Mouse (Mus musculus) liver, embryonic 13.5 days (tissue): Measurements from ENCODE around the gene Nudt2. TPM values are rescaled to one million over a fixed set of nuclear protein-coding genes. Genes with fewer than 3 reads are reported as not detected.
A peak's percentile ranks its signal among the peaks of the same experiment; 100 is the strongest.

Source experiments
- ATAC-seq: fragments of 200-750 bp; cut with Nextera tagmentation; 2 replicates; pipeline ENCODE4 v1.8.0; 2017; ENCODE audit warnings: low read depth, mild to moderate bottlenecking, moderate number of reproducible peaks, moderate library complexity
- DNase-seq: peaks from one replicate; pipeline ENCODE4 v3.0.0; 2022
- H3K27ac ChIP-seq: fragments of 300-500 bp; sonication (generic); 2 replicates; pipeline ENCODE4 v1.5.1; 2015; ENCODE audit warnings: moderate library complexity, mild to moderate bottlenecking, inconsistent platforms
- H3K27me3 ChIP-seq: fragments of 300-500 bp; sonication (generic); 2 replicates; pipeline ENCODE4 v1.6.1; 2015; ENCODE audit warnings: mild to moderate bottlenecking, inconsistent platforms
- H3K36me3 ChIP-seq: fragments of 300-500 bp; sonication (generic); 2 replicates; pipeline ENCODE4 v1.6.1; 2015; ENCODE audit warnings: mild to moderate bottlenecking, inconsistent platforms
- H3K4me1 ChIP-seq: fragments of 300-500 bp; sonication (generic); replicated peaks from 2 replicates; pipeline ENCODE4 v1.6.1; 2015; ENCODE audit warnings: inconsistent platforms
- H3K4me2 ChIP-seq: fragments of 300-500 bp; sonication (generic); 2 replicates; pipeline ENCODE4 v1.6.1; 2015; ENCODE audit warnings: inconsistent platforms, mild to moderate bottlenecking, moderate library complexity
- H3K4me3 ChIP-seq: fragments of 300-500 bp; sonication (generic); replicated peaks from 2 replicates; pipeline ENCODE4 v1.5.1; 2015; ENCODE audit warnings: mild to moderate bottlenecking, inconsistent platforms
- H3K9ac ChIP-seq: fragments of 300-500 bp; sonication (generic); 2 replicates; pipeline ENCODE4 v1.6.1; 2015; ENCODE audit warnings: mild to moderate bottlenecking, inconsistent platforms
- H3K9me3 ChIP-seq: fragments of 300-500 bp; sonication (generic); replicated peaks from 2 replicates; pipeline ENCODE4 v1.6.1; 2016; ENCODE audit warnings: inconsistent platforms
- WGBS: fragments of 180-500 bp; shearing (Covaris S2); methylation state at CpG from one replicate; pipeline ENCODE4 v1.1.7; 2015; ENCODE audit not compliant: insufficient replicate concordance; 5-methylcytosine and 5-hydroxymethylcytosine counted together
- polyA plus RNA-seq: library from polyadenylated mRNA; unstranded; fragments of >200 nt; fragmentation: Nextera tagmentation; extraction: Ambion mirVana; gene quantifications from 2 replicates; pipeline ENCODE4 v1.2.1, GENCODE M21; 2015

Nudt2 gene
- polyA plus RNA-seq, 1 experiment from 2014 or later, result 27.7 TPM

DNA sequence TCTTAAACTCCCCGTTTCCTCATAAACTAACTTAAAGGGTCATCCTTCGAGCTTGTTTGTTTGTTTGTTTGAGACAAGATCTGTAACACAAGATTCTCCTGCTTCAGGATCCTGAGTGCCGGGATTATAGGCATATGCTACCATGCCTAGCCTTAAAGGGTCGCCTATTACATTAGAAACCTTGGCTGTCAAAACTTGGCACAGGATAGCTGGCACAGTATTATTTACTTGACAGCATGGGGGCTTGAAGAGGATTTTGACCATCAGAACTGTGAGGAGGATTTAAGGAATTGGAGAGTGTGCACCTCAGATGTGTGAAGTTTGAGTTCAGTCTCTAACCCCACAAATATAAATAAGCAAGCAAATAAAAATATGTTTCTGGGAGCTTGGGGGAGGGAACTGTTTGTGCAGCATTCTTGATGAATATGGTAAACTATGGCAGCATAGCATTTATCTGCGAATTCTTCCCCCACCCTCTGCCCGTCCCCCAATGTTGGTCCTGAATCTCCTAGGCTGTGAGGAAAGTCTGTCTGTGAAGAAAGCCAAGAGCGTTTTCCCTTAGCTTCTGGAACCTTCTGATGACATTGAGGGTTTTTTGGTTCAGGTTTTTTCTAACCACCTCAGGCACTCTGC lies 5.2 kb downstream of the Nudt2 start:
- Histone ChIP-seq H3K4me1 (peaks cover 8% of the 10 kb centered on the region), H3K9ac (no peak overlapping the region), H3K36me3 (no peaks in the 10 kb centered on the region), H3K4me3 (no peak overlapping the region), H3K9me3 (no peaks in the 10 kb centered on the region), H3K27ac (no peak overlapping the region), H3K4me2 (no peak overlapping the region), H3K27me3 (no peaks in the 10 kb centered on the region)
- DNase-seq (no peak), ATAC-seq (no peak)
- 69% methylated on average over 7 of the region's 7 CpGs for WGBS

- no peak overlapping the region for H3K27ac ChIP-seq
- no peaks in the 10 kb centered on the region for H3K36me3 ChIP-seq
- H3K9me3 ChIP-seq, result no peaks in the 10 kb centered on the region
- H3K27me3 ChIP-seq, result no peaks in the 10 kb centered on the region
- ATAC-seq (no peak), DNase-seq (no peak)
- no peak overlapping the region for H3K4me2 ChIP-seq
- WGBS, result 62% methylated on average over 5 of the region's 5 CpGs
- no peak overlapping the region for H3K4me3 ChIP-seq
- H3K9ac ChIP-seq, result no peak overlapping the region
- peaks cover 2% of the 10 kb centered on the region for H3K4me1 ChIP-seq
Observed at GRCm38 (mm10) chr4:41470684-41471383, 5.9 kb downstream of the Nudt2 start.

DNA sequence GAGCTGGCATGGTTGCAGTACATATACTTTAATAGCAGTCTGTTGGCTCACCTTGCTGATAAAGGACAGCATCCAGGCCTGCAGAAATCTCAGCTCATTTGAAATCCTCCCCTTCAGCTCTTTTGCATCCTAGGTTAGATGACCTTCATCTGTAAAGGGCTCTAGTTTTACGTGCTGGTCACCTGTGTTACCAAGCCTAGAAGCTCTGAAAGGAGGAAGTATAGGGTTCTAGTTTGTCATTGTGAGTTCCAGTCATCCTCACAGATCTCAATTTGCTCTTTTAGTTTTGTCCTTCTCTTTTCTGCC lies 6.4 kb downstream of the Nudt2 start:
- Histone ChIP-seq H3K9me3 (no peaks in the 10 kb centered on the region), H3K4me3 (no peak overlapping the region), H3K36me3 (no peaks in the 10 kb centered on the region), H3K4me1 (no peaks in the 10 kb centered on the region), H3K27me3 (no peaks in the 10 kb centered on the region), H3K27ac (no peak overlapping the region), H3K4me2 (no peak overlapping the region), H3K9ac (no peak overlapping the region)
- ATAC-seq, result no peak
- WGBS, result 66% methylated on average over 1 of the region's 1 CpGs
- DNase-seq, result no peak

GRCm38 (mm10) chr4:41477648-41478160 lies 12.8 kb downstream of the Nudt2 start:
- H3K27ac ChIP-seq, result no peak overlapping the region
- DNase-seq, result no peak
- no peaks in the 10 kb centered on the region for H3K4me1 ChIP-seq
- H3K27me3 ChIP-seq, result no peaks in the 10 kb centered on the region
- no peak for ATAC-seq
- peaks cover 11% of the 10 kb centered on the region; the same call in 1 of the 2 replicates for H3K36me3 ChIP-seq
- H3K9me3 ChIP-seq, result no peaks in the 10 kb centered on the region
- H3K4me2 ChIP-seq, result no peak overlapping the region
- H3K4me3 ChIP-seq, result no peak overlapping the region
- no peak overlapping the region for H3K9ac ChIP-seq
- 74% methylated on average over 9 of the region's 9 CpGs for WGBS

- Histone ChIP-seq H3K4me2 (no peak overlapping the region), H3K36me3 (peaks cover 11% of the 10 kb centered on the region; the same call in 1 of the 2 replicates), H3K9ac (no peak overlapping the region), H3K27me3 (no peaks in the 10 kb centered on the region), H3K9me3 (no peaks in the 10 kb centered on the region), H3K4me3 (no peak overlapping the region), H3K27ac (no peak overlapping the region), H3K4me1 (no peaks in the 10 kb centered on the region)
- ATAC-seq (no peak), DNase-seq (no peak)
- 61% methylated on average over 4 of the region's 4 CpGs for WGBS
Observed at GRCm38 (mm10) chr4:41478751-41479455, 14.0 kb downstream of the Nudt2 start.

- WGBS, result 77% methylated on average over 1 of the region's 1 CpGs
- Histone ChIP-seq H3K4me1 (no peaks in the 10 kb centered on the region), H3K4me3 (no peak overlapping the region), H3K27me3 (no peaks in the 10 kb centered on the region), H3K9me3 (no peaks in the 10 kb centered on the region), H3K36me3 (peaks cover 11% of the 10 kb centered on the region; the same call in 1 of the 2 replicates), H3K9ac (no peak overlapping the region), H3K27ac (no peak overlapping the region), H3K4me2 (no peak overlapping the region)
- ATAC-seq (no peak), DNase-seq (no peak)
Observed at GRCm38 (mm10) chr4:41479456-41479804, 14.5 kb downstream of the Nudt2 start.

DNA sequence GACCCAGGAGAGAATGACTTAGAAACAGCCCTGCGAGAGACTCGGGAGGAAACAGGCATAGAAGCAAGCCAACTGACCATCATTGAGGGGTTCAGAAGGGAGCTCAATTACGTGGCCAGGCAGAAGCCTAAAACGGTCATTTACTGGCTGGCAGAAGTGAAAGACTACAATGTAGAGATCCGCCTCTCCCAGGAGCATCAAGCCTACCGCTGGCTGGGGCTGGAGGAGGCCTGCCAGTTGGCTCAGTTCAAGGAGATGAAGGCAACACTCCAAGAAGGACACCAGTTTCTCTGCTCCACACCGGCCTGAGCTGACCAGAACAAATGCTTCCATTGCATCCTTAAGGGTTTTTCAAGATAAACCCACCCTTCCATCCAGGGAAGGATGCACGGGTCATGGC lies 15.3 kb downstream of the Nudt2 start:
- H3K27me3 ChIP-seq, result no peaks in the 10 kb centered on the region
- no peak overlapping the region for H3K4me3 ChIP-seq
- H3K4me1 ChIP-seq, result no peaks in the 10 kb centered on the region
- no peak overlapping the region for H3K4me2 ChIP-seq
- ATAC-seq (no peak), DNase-seq (no peak)
- H3K36me3 ChIP-seq, result peaks cover 11% of the 10 kb centered on the region; the same call in 1 of the 2 replicates
- WGBS, result 72% methylated on average over 8 of the region's 8 CpGs
- no peak overlapping the region for H3K9ac ChIP-seq
- H3K9me3 ChIP-seq, result no peaks in the 10 kb centered on the region
- no peak overlapping the region for H3K27ac ChIP-seq

DNA sequence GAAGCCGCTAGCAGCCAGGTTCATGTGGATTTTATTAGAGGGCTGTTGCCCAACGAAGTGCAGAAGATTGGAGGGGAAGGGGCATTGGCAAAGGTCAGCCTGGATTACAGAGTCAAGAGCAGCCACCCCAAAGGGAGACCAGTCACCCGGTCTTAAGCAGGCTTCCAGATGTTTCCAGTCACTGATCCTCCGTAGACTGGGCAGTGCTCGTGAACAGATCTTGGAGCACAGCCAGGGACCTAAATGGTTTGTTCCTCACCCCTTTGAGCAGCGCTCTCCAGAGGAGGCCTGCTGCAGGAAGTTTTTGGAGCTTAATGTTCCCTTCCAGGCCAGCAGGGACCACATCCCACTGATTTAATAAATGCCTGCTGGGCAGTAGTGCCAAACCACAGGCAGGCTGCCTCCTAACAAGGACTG lies 16.7 kb downstream of the Nudt2 start:
- DNase-seq (no peak), ATAC-seq (no peak)
- no peaks in the 10 kb centered on the region for H3K27me3 ChIP-seq
- H3K27ac ChIP-seq, result no peak overlapping the region
- H3K4me2 ChIP-seq, result no peak overlapping the region
- peaks cover 4% of the 10 kb centered on the region; the same call in 1 of the 2 replicates for H3K9me3 ChIP-seq
- H3K4me3 ChIP-seq, result no peak overlapping the region
- no peak overlapping the region for H3K9ac ChIP-seq
- peaks cover 11% of the 10 kb centered on the region; the same call in 1 of the 2 replicates for H3K36me3 ChIP-seq
- 77% methylated on average over 6 of the region's 6 CpGs for WGBS
- no peaks in the 10 kb centered on the region for H3K4me1 ChIP-seq

GRCm38 (mm10) chr4:41492951-41493350 lies 28.0 kb downstream of the Nudt2 start:
- Histone ChIP-seq H3K4me2 (no peak overlapping the region), H3K36me3 (no peaks in the 10 kb centered on the region), H3K4me3 (no peak overlapping the region), H3K9ac (no peak overlapping the region), H3K9me3 (no peaks in the 10 kb centered on the region), H3K27ac (no peak overlapping the region), H3K27me3 (peaks cover 33% of the 10 kb centered on the region), H3K4me1 (peaks cover 21% of the 10 kb centered on the region)
- WGBS, result 67% methylated on average over 7 of the region's 7 CpGs
- no peak for DNase-seq
- ATAC-seq, result no peak

GRCm38 (mm10) chr4:41493464-41494116 lies 28.6 kb downstream of the Nudt2 start:
- H3K4me1 ChIP-seq, result peaks cover 25% of the 10 kb centered on the region
- 62% methylated on average over 3 of the region's 3 CpGs for WGBS
- H3K9me3 ChIP-seq, result no peaks in the 10 kb centered on the region
- H3K4me3 ChIP-seq, result no peak overlapping the region
- DNase-seq (no peak), ATAC-seq (peak; percentile 52)
- H3K27ac ChIP-seq, result peak overlapping the region; percentile 34; the same call in 1 of the 2 replicates
- H3K27me3 ChIP-seq, result peaks cover 40% of the 10 kb centered on the region
- H3K9ac ChIP-seq, result no peak overlapping the region
- H3K4me2 ChIP-seq, result no peak overlapping the region
- H3K36me3 ChIP-seq, result no peaks in the 10 kb centered on the region

GRCm38 (mm10) chr4:41494378-41494777 lies 29.4 kb downstream of the Nudt2 start:
- no peak overlapping the region for H3K9ac ChIP-seq
- ATAC-seq, result peak; percentile 50
- H3K4me3 ChIP-seq, result no peak overlapping the region
- no peaks in the 10 kb centered on the region for H3K36me3 ChIP-seq
- H3K9me3 ChIP-seq, result no peaks in the 10 kb centered on the region
- peaks cover 48% of the 10 kb centered on the region for H3K27me3 ChIP-seq
- no peak overlapping the region for H3K4me2 ChIP-seq
- H3K4me1 ChIP-seq, result peaks cover 30% of the 10 kb centered on the region
- peak overlapping the region; percentile 34; the same call in 1 of the 2 replicates for H3K27ac ChIP-seq
- DNase-seq, result no peak
- WGBS, result 23% methylated on average over 3 of the region's 3 CpGs
